Mouse (Mus musculus): ENCODE results near the gene Cyp2e1.

GRCm38 (mm10) chr7:140798212-140798611 lies 34.7 kb downstream of the Cyp2e1 start:
- TF ChIP-seq EP300 (optimal IDR thresholded peaks at IDR 0.05) (no peak), CTCF (IDR thresholded peaks at IDR 0.05; ENCODE audit: low read depth) (no peak)

Data from stomach, postnatal 0 days (tissue).